Mouse (Mus musculus): ENCODE results near the gene Nell1.

- no peak for TF ChIP-seq POLR2A (IDR thresholded peaks at IDR 0.05; ENCODE audit: extremely low read depth, insufficient read depth, low read length)
- no peak for TF ChIP-seq CTCF (IDR thresholded peaks at IDR 0.05; ENCODE audit: low read depth, low read length)
These were observed 79.0 kb downstream of the Nell1 start for GRCm38 (mm10) chr7:50053704-50054103.

Measured in liver, adult 2 months (tissue).